Mouse (Mus musculus) forebrain, embryonic 11.5 days (tissue): ENCODE data around the gene B830017H08Rik. TPM values are rescaled to one million over a fixed set of nuclear protein-coding genes. Genes with fewer than 3 reads are reported as not detected.

ENCODE experiments used
- ATAC-seq: fragments of 200-750 bp; cut with Nextera tagmentation; replicated peaks from 2 replicates; pipeline ENCODE4 v1.8.0; 2017; ENCODE audit warnings: moderate TSS enrichment; ENCODE audit not compliant: low FRiP score
- DNase-seq: peaks from one replicate; pipeline ENCODE4 v3.0.0-alpha.2; 2017; ENCODE audit warnings: low spot score
- H3K27ac ChIP-seq: fragments of 300-500 bp; sonication (generic); 2 replicates; pipeline ENCODE4 v1.5.1; 2014; ENCODE audit warnings: low read depth, low read length
- H3K27me3 ChIP-seq: fragments of 300-500 bp; sonication (generic); 2 replicates; pipeline ENCODE4 v1.6.1; 2014; ENCODE audit warnings: mild to moderate bottlenecking, low read length, mixed read lengths; ENCODE audit not compliant: control insufficient read depth, insufficient read depth
- H3K36me3 ChIP-seq: fragments of 300-500 bp; sonication (generic); 2 replicates; pipeline ENCODE4 v1.6.1; 2014; ENCODE audit warnings: mild to moderate bottlenecking, low read length, moderate library complexity, mixed read lengths; ENCODE audit not compliant: control insufficient read depth, insufficient read depth
- H3K4me1 ChIP-seq: fragments of 300-500 bp; sonication (generic); replicated peaks from 2 replicates; pipeline ENCODE4 v1.6.1; 2014; ENCODE audit warnings: low read length, mixed read lengths; ENCODE audit not compliant: control insufficient read depth, insufficient read depth
- H3K4me2 ChIP-seq: fragments of 300-500 bp; sonication (generic); 2 replicates; pipeline ENCODE4 v1.6.1; 2014; ENCODE audit warnings: low read depth, mild to moderate bottlenecking, low read length, moderate library complexity, mixed read lengths; ENCODE audit not compliant: severe bottlenecking
- H3K4me3 ChIP-seq: fragments of 300-500 bp; sonication (generic); 2 replicates; pipeline ENCODE4 v1.5.1; 2014; ENCODE audit warnings: low read depth, low read length
- H3K9ac ChIP-seq: fragments of 300-500 bp; sonication (generic); 2 replicates; pipeline ENCODE4 v1.6.1; 2014; ENCODE audit warnings: low read length
- H3K9me3 ChIP-seq: fragments of 300-500 bp; sonication (generic); 2 replicates; pipeline ENCODE4 v1.6.1; 2016; ENCODE audit warnings: low read length, mixed read lengths; ENCODE audit not compliant: control insufficient read depth
- whole genome bisulfite sequencing: fragments of 180-500 bp; shearing (Covaris S2); extraction: QIAGEN DNeasy Blood & Tissue Kit; methylation state at CpG from one replicate; pipeline ENCODE4 v1.1.7; 2014; 5-methylcytosine and 5-hydroxymethylcytosine counted together
- polyA plus RNA-seq: library from polyadenylated mRNA; unstranded; fragments of >200 nt; fragmentation: Nextera tagmentation; extraction: Ambion mirVana; gene quantifications from 2 replicates; pipeline ENCODE4 v1.2.1, GENCODE M21; 2014

The B830017H08Rik gene
- not detected in 2 replicates for polyA plus RNA-seq

- no peak for DNase-seq
- H3K36me3 ChIP-seq: no peaks in the 10 kb centered on the region
- H3K4me3 ChIP-seq: peak within 1 kb of the TSS; percentile 47
- no peak within 1 kb of the TSS for H3K27ac ChIP-seq
- 16% methylated on average over 7 of the region's 7 CpGs for WGBS
- no peaks in the 10 kb centered on the region for H3K9me3 ChIP-seq
- peak within 1 kb of the TSS; percentile 91 for H3K4me2 ChIP-seq
- peak within 1 kb of the TSS; percentile 32 for H3K9ac ChIP-seq
- ATAC-seq: no peak
- H3K4me1 ChIP-seq: no peaks in the 10 kb centered on the region; the same call in 1 of the 2 replicates
- peaks cover 62% of the 10 kb centered on the region for H3K27me3 ChIP-seq
Observed at GRCm38 (mm10) chr16:17832821-17833220, at the start of gene B830017H08Rik. B830017H08Rik (plus strand) TSS chr16:17833121.

- 54% methylated on average over 3 of the region's 3 CpGs for WGBS
- ATAC-seq (no peak), DNase-seq (no peak)
- Histone ChIP-seq H3K4me1 (no peaks in the 10 kb centered on the region), H3K4me3 (no peak overlapping the region), H3K9me3 (no peaks in the 10 kb centered on the region), H3K27me3 (no peaks in the 10 kb centered on the region), H3K9ac (no peak overlapping the region), H3K36me3 (no peaks in the 10 kb centered on the region; the same call in 1 of the 2 replicates), H3K4me2 (no peak overlapping the region), H3K27ac (no peak overlapping the region)
Observed at GRCm38 (mm10) chr16:17785337-17785736, 47.6 kb upstream of the B830017H08Rik start.

- ATAC-seq: no peak
- Histone ChIP-seq H3K9ac (no peak overlapping the region), H3K4me2 (no peak overlapping the region), H3K9me3 (no peaks in the 10 kb centered on the region), H3K27ac (no peak overlapping the region), H3K4me3 (no peak overlapping the region), H3K36me3 (0 out of 2 replicates have a peak, but pooled peaks cover 2% of the 10 kb centered on the region), H3K4me1 (peaks cover 4% of the 10 kb centered on the region; the same call in 1 of the 2 replicates), H3K27me3 (peaks cover 22% of the 10 kb centered on the region)
- DNase-seq: no peak
- WGBS: 66% methylated on average over 3 of the region's 3 CpGs
Observed at GRCm38 (mm10) chr16:17792728-17793127, 40.2 kb upstream of the B830017H08Rik start.

- Histone ChIP-seq H3K9ac (no peak overlapping the region), H3K4me2 (no peak overlapping the region), H3K27ac (no peak overlapping the region), H3K4me3 (no peak overlapping the region), H3K27me3 (peaks cover 34% of the 10 kb centered on the region), H3K36me3 (0 out of 2 replicates have a peak, but pooled peaks cover 2% of the 10 kb centered on the region), H3K4me1 (peaks cover 13% of the 10 kb centered on the region), H3K9me3 (no peaks in the 10 kb centered on the region)
- DNase-seq (no peak), ATAC-seq (no peak)
- WGBS: 92% methylated on average over 4 of the region's 4 CpGs
Observed at GRCm38 (mm10) chr16:17794047-17794446, 38.9 kb upstream of the B830017H08Rik start.

- Histone ChIP-seq H3K27me3 (peaks cover 48% of the 10 kb centered on the region), H3K4me1 (peaks cover 13% of the 10 kb centered on the region), H3K9me3 (no peaks in the 10 kb centered on the region), H3K9ac (no peak overlapping the region), H3K4me3 (no peak overlapping the region), H3K27ac (no peak overlapping the region), H3K36me3 (0 out of 2 replicates have a peak, but pooled peaks cover 2% of the 10 kb centered on the region), H3K4me2 (no peak overlapping the region)
- WGBS: 53% methylated on average over 5 of the region's 5 CpGs
- ATAC-seq: no peak
- no peak for DNase-seq
Observed at GRCm38 (mm10) chr16:17795643-17796042, 37.3 kb upstream of the B830017H08Rik start.

- Histone ChIP-seq H3K4me3 (peak overlapping the region; percentile 48; the same call in 1 of the 2 replicates), H3K4me2 (peak overlapping the region; percentile 73), H3K9me3 (no peaks in the 10 kb centered on the region), H3K27me3 (peaks cover 57% of the 10 kb centered on the region), H3K27ac (no peak overlapping the region), H3K36me3 (0 out of 2 replicates have a peak, but pooled peaks cover 2% of the 10 kb centered on the region), H3K9ac (peak overlapping the region; percentile 64), H3K4me1 (peaks cover 13% of the 10 kb centered on the region)
- DNase-seq (no peak), ATAC-seq (no peak)
Observed at GRCm38 (mm10) chr16:17796519-17796918, 36.4 kb upstream of the B830017H08Rik start.

- peak within 1 kb of the TSS; percentile 64 for H3K9ac ChIP-seq
- H3K36me3 ChIP-seq: 0 out of 2 replicates have a peak, but pooled peaks cover 2% of the 10 kb centered on the region
- H3K4me3 ChIP-seq: peak within 1 kb of the TSS; percentile 48
- DNase-seq (peak; percentile 72), ATAC-seq (peak; percentile 39)
- peaks cover 13% of the 10 kb centered on the region for H3K4me1 ChIP-seq
- H3K9me3 ChIP-seq: no peaks in the 10 kb centered on the region
- peak within 1 kb of the TSS; percentile 73 for H3K4me2 ChIP-seq
- WGBS: 1% methylated on average over 78 of the region's 81 CpGs
- H3K27ac ChIP-seq: no peak within 1 kb of the TSS
- H3K27me3 ChIP-seq: peaks cover 64% of the 10 kb centered on the region
Observed at GRCm38 (mm10) chr16:17796971-17797811, 35.7 kb upstream of the B830017H08Rik start, which contains the start of gene Scarf2. Scarf2 (plus strand) TSS chr16:17797282.

GRCm38 (mm10) chr16:17797812-17798311, 35.1 kb upstream of the B830017H08Rik start:
- H3K27ac ChIP-seq: no peak overlapping the region
- peaks cover 70% of the 10 kb centered on the region for H3K27me3 ChIP-seq
- DNase-seq (peak; percentile 71), ATAC-seq (no peak)
- peak overlapping the region; percentile 48 for H3K4me3 ChIP-seq
- H3K36me3 ChIP-seq: no peaks in the 10 kb centered on the region
- H3K4me2 ChIP-seq: peak overlapping the region; percentile 73; the same call in 1 of the 2 replicates
- peaks cover 15% of the 10 kb centered on the region for H3K4me1 ChIP-seq
- 2% methylated on average over 29 of the region's 29 CpGs for WGBS
- H3K9ac ChIP-seq: peak overlapping the region; percentile 64
- H3K9me3 ChIP-seq: no peaks in the 10 kb centered on the region
